Mouse (Mus musculus): ENCODE data around the gene Ubox5. TPM values are rescaled to one million over a fixed set of nuclear protein-coding genes. Genes with fewer than 3 reads are reported as not detected.

Gene Ubox5
- polyA plus RNA-seq, 1 experiment from 2014 or later, result 13.0 TPM

GRCm38 (mm10) chr2:130639276-130639675 lies 9.4 kb upstream of the Ubox5 start:
- ATAC-seq (ENCODE audit: low FRiP score, low TSS enrichment), result no peak
- Histone ChIP-seq H3K36me3 (ENCODE audit: control insufficient read depth, insufficient read depth, low read length) (peaks cover 9% of the 10 kb centered on the region; the same call in 1 of the 2 replicates), H3K4me2 (ENCODE audit: low read length) (no peak overlapping the region)

GRCm38 (mm10) chr2:130638101-130638611 lies 8.3 kb upstream of the Ubox5 start:
- H3K4me1 ChIP-seq (ENCODE audit: control insufficient read depth, insufficient read depth, low read length), result peaks cover 11% of the 10 kb centered on the region; the same call in 1 of the 2 replicates
- DNase-seq, result no peak
- no peaks in the 10 kb centered on the region for H3K9me3 ChIP-seq (ENCODE audit: control insufficient read depth, low read length)
- peaks cover 9% of the 10 kb centered on the region; the same call in 1 of the 2 replicates for H3K36me3 ChIP-seq (ENCODE audit: control insufficient read depth, insufficient read depth, low read length)
- no peak overlapping the region for H3K4me3 ChIP-seq (replicated peaks; ENCODE audit: low read depth, low read length)
- H3K9ac ChIP-seq (replicated peaks; ENCODE audit: low read length), result no peak overlapping the region
- no peak for ATAC-seq (ENCODE audit: low FRiP score, low TSS enrichment)
- H3K4me2 ChIP-seq (ENCODE audit: low read length), result no peak overlapping the region
- no peak overlapping the region for H3K27ac ChIP-seq (replicated peaks; ENCODE audit: low read depth, low read length)
- H3K27me3 ChIP-seq (ENCODE audit: control insufficient read depth, insufficient read depth, low read length), result peaks cover 55% of the 10 kb centered on the region
- 37% methylated on average over 16 of the region's 16 CpGs for WGBS

More at GRCm38 (mm10) chr2:130639276-130639675, 9.4 kb upstream of the Ubox5 start:
- peaks cover 47% of the 10 kb centered on the region for H3K27me3 ChIP-seq (ENCODE audit: control insufficient read depth, insufficient read depth, low read length)
- 78% methylated on average over 6 of the region's 6 CpGs for WGBS
- no peak overlapping the region for H3K4me3 ChIP-seq (replicated peaks; ENCODE audit: low read depth, low read length)
- no peak for DNase-seq
- no peak overlapping the region for H3K27ac ChIP-seq (replicated peaks; ENCODE audit: low read depth, low read length)
- H3K9me3 ChIP-seq (ENCODE audit: control insufficient read depth, low read length), result no peaks in the 10 kb centered on the region
- H3K4me1 ChIP-seq (ENCODE audit: control insufficient read depth, insufficient read depth, low read length), result peaks cover 10% of the 10 kb centered on the region; the same call in 1 of the 2 replicates
- H3K9ac ChIP-seq (replicated peaks; ENCODE audit: low read length), result no peak overlapping the region

GRCm38 (mm10) chr2:130635847-130636246 lies 6.0 kb upstream of the Ubox5 start:
- Histone ChIP-seq H3K4me2 (ENCODE audit: low read length) (peak overlapping the region; percentile 50; the same call in 1 of the 2 replicates), H3K36me3 (ENCODE audit: control insufficient read depth, insufficient read depth, low read length) (peaks cover 9% of the 10 kb centered on the region; the same call in 1 of the 2 replicates), H3K27ac (replicated peaks; ENCODE audit: low read depth, low read length) (no peak overlapping the region), H3K9me3 (ENCODE audit: control insufficient read depth, low read length) (no peaks in the 10 kb centered on the region), H3K9ac (replicated peaks; ENCODE audit: low read length) (no peak overlapping the region), H3K4me3 (replicated peaks; ENCODE audit: low read depth, low read length) (no peak overlapping the region), H3K4me1 (ENCODE audit: control insufficient read depth, insufficient read depth, low read length) (peaks cover 5% of the 10 kb centered on the region; the same call in 1 of the 2 replicates), H3K27me3 (ENCODE audit: control insufficient read depth, insufficient read depth, low read length) (peaks cover 55% of the 10 kb centered on the region)
- WGBS, result 20% methylated on average over 21 of the region's 21 CpGs
- ATAC-seq (ENCODE audit: low FRiP score, low TSS enrichment) (no peak), DNase-seq (peak; percentile 8)

GRCm38 (mm10) chr2:130634739-130635411 lies 5.0 kb upstream of the Ubox5 start:
- peak; percentile 44 for DNase-seq
- Histone ChIP-seq H3K4me2 (ENCODE audit: low read length) (peak overlapping the region; percentile 50), H3K27ac (replicated peaks; ENCODE audit: low read depth, low read length) (no peak overlapping the region), H3K4me3 (replicated peaks; ENCODE audit: low read depth, low read length) (peak overlapping the region; percentile 20), H3K9ac (replicated peaks; ENCODE audit: low read length) (peak overlapping the region; percentile 43; the same call in 1 of the 2 replicates), H3K27me3 (ENCODE audit: control insufficient read depth, insufficient read depth, low read length) (peaks cover 50% of the 10 kb centered on the region), H3K4me1 (ENCODE audit: control insufficient read depth, insufficient read depth, low read length) (peaks cover 5% of the 10 kb centered on the region; the same call in 1 of the 2 replicates), H3K9me3 (ENCODE audit: control insufficient read depth, low read length) (no peaks in the 10 kb centered on the region), H3K36me3 (ENCODE audit: control insufficient read depth, insufficient read depth, low read length) (peaks cover 9% of the 10 kb centered on the region; the same call in 1 of the 2 replicates)
- WGBS, result 4% methylated on average over 38 of the region's 38 CpGs
- peak; percentile 31; the same call in 1 of the 2 replicates for ATAC-seq (ENCODE audit: low FRiP score, low TSS enrichment)

- ATAC-seq (ENCODE audit: low FRiP score, low TSS enrichment), result no peak
- Histone ChIP-seq H3K9ac (replicated peaks; ENCODE audit: low read length) (peak overlapping the region; percentile 43; the same call in 1 of the 2 replicates), H3K4me2 (ENCODE audit: low read length) (peak overlapping the region; percentile 50), H3K27ac (replicated peaks; ENCODE audit: low read depth, low read length) (no peak overlapping the region), H3K27me3 (ENCODE audit: control insufficient read depth, insufficient read depth, low read length) (peaks cover 50% of the 10 kb centered on the region), H3K4me3 (replicated peaks; ENCODE audit: low read depth, low read length) (no peak overlapping the region), H3K9me3 (ENCODE audit: control insufficient read depth, low read length) (no peaks in the 10 kb centered on the region), H3K4me1 (ENCODE audit: control insufficient read depth, insufficient read depth, low read length) (peaks cover 6% of the 10 kb centered on the region; the same call in 1 of the 2 replicates), H3K36me3 (ENCODE audit: control insufficient read depth, insufficient read depth, low read length) (peaks cover 9% of the 10 kb centered on the region; the same call in 1 of the 2 replicates)
- no peak for DNase-seq
- 12% methylated on average over 14 of the region's 14 CpGs for WGBS
These were observed 4.3 kb upstream of the Ubox5 start for GRCm38 (mm10) chr2:130634006-130634738.

GRCm38 (mm10) chr2:130632887-130633675 lies 3.2 kb upstream of the Ubox5 start:
- ATAC-seq (ENCODE audit: low FRiP score, low TSS enrichment) (no peak), DNase-seq (peak; percentile 15)
- Histone ChIP-seq H3K27ac (replicated peaks; ENCODE audit: low read depth, low read length) (no peak overlapping the region), H3K4me2 (ENCODE audit: low read length) (no peak overlapping the region), H3K27me3 (ENCODE audit: control insufficient read depth, insufficient read depth, low read length) (peaks cover 45% of the 10 kb centered on the region), H3K4me3 (replicated peaks; ENCODE audit: low read depth, low read length) (no peak overlapping the region), H3K36me3 (ENCODE audit: control insufficient read depth, insufficient read depth, low read length) (peaks cover 9% of the 10 kb centered on the region; the same call in 1 of the 2 replicates), H3K9me3 (ENCODE audit: control insufficient read depth, low read length) (no peaks in the 10 kb centered on the region), H3K9ac (replicated peaks; ENCODE audit: low read length) (no peak overlapping the region), H3K4me1 (ENCODE audit: control insufficient read depth, insufficient read depth, low read length) (peaks cover 12% of the 10 kb centered on the region)
- WGBS, result 43% methylated on average over 5 of the region's 5 CpGs

GRCm38 (mm10) chr2:130632416-130632815 lies 2.6 kb upstream of the Ubox5 start:
- H3K36me3 ChIP-seq (ENCODE audit: control insufficient read depth, insufficient read depth, low read length), result peaks cover 12% of the 10 kb centered on the region
- H3K4me2 ChIP-seq (ENCODE audit: low read length), result no peak overlapping the region
- 44% methylated on average over 1 of the region's 1 CpGs for WGBS
- H3K9ac ChIP-seq (replicated peaks; ENCODE audit: low read length), result no peak overlapping the region
- H3K27ac ChIP-seq (replicated peaks; ENCODE audit: low read depth, low read length), result no peak overlapping the region
- H3K4me1 ChIP-seq (ENCODE audit: control insufficient read depth, insufficient read depth, low read length), result peaks cover 12% of the 10 kb centered on the region
- H3K9me3 ChIP-seq (ENCODE audit: control insufficient read depth, low read length), result no peaks in the 10 kb centered on the region
- peak; percentile 25 for DNase-seq
- ATAC-seq (ENCODE audit: low FRiP score, low TSS enrichment), result no peak
- peaks cover 40% of the 10 kb centered on the region for H3K27me3 ChIP-seq (ENCODE audit: control insufficient read depth, insufficient read depth, low read length)
- H3K4me3 ChIP-seq (replicated peaks; ENCODE audit: low read depth, low read length), result no peak overlapping the region

Measured in midbrain, embryonic 14.5 days (tissue).